Mouse (Mus musculus): ENCODE results near the gene Serbp1. TPM values are rescaled to one million over a fixed set of nuclear protein-coding genes. Genes with fewer than 3 reads are reported as not detected.
A peak's percentile ranks its signal among the peaks of the same experiment; 100 is the strongest.

Gene Serbp1
- polyA plus RNA-seq, 1 experiment from 2014 or later, result 186 TPM

GRCm38 (mm10) chr6:67243765-67244420 is 5.9 kb downstream of the Serbp1 start:
- DNase-seq (no peak), ATAC-seq (no peak)
- Histone ChIP-seq H3K4me1 (ENCODE audit: insufficient read depth) (no peaks in the 10 kb centered on the region), H3K27ac (ENCODE audit: low read depth) (no peak overlapping the region), H3K9ac (replicated peaks) (no peak overlapping the region), H3K27me3 (ENCODE audit: insufficient read depth, low read length) (no peaks in the 10 kb centered on the region), H3K4me3 (ENCODE audit: low read depth, low read length) (no peak overlapping the region), H3K9me3 (ENCODE audit: low read length) (no peaks in the 10 kb centered on the region), H3K36me3 (replicated peaks; ENCODE audit: insufficient read depth, low read length) (no peaks in the 10 kb centered on the region), H3K4me2 (ENCODE audit: low read depth, low read length) (no peak overlapping the region)
- TF ChIP-seq CTCF (IDR thresholded peaks at IDR 0.05; ENCODE audit: low read depth), result no peak
- TF ChIP-seq EP300 (IDR thresholded peaks at IDR 0.05; ENCODE audit: low read depth), result no peak
- WGBS (ENCODE audit: insufficient replicate concordance), result 87% methylated on average over 7 of the region's 7 CpGs

GRCm38 (mm10) chr6:67244451-67244850 is 6.5 kb downstream of the Serbp1 start:
- H3K27ac ChIP-seq (ENCODE audit: low read depth), result no peak overlapping the region
- TF ChIP-seq EP300 (IDR thresholded peaks at IDR 0.05; ENCODE audit: low read depth) (no peak), CTCF (IDR thresholded peaks at IDR 0.05; ENCODE audit: low read depth) (no peak)
- ATAC-seq, result no peak
- H3K36me3 ChIP-seq (replicated peaks; ENCODE audit: insufficient read depth, low read length), result no peaks in the 10 kb centered on the region
- no peak overlapping the region for H3K9ac ChIP-seq (replicated peaks)
- no peak overlapping the region for H3K4me2 ChIP-seq (ENCODE audit: low read depth, low read length)
- H3K4me1 ChIP-seq (ENCODE audit: insufficient read depth), result no peaks in the 10 kb centered on the region
- H3K9me3 ChIP-seq (ENCODE audit: low read length), result no peaks in the 10 kb centered on the region
- H3K27me3 ChIP-seq (ENCODE audit: insufficient read depth, low read length), result no peaks in the 10 kb centered on the region
- H3K4me3 ChIP-seq (ENCODE audit: low read depth, low read length), result no peak overlapping the region
- 77% methylated on average over 5 of the region's 5 CpGs for WGBS (ENCODE audit: insufficient replicate concordance)
- DNase-seq, result no peak

GRCm38 (mm10) chr6:67251095-67251494 is 13.1 kb downstream of the Serbp1 start:
- Histone ChIP-seq H3K27ac (ENCODE audit: low read depth) (no peak overlapping the region), H3K4me2 (ENCODE audit: low read depth, low read length) (no peak overlapping the region), H3K4me1 (ENCODE audit: insufficient read depth) (no peaks in the 10 kb centered on the region), H3K27me3 (ENCODE audit: insufficient read depth, low read length) (no peaks in the 10 kb centered on the region), H3K9me3 (ENCODE audit: low read length) (no peaks in the 10 kb centered on the region), H3K4me3 (ENCODE audit: low read depth, low read length) (no peak overlapping the region), H3K9ac (replicated peaks) (no peak overlapping the region), H3K36me3 (replicated peaks; ENCODE audit: insufficient read depth, low read length) (no peaks in the 10 kb centered on the region)
- no peak for ATAC-seq
- WGBS (ENCODE audit: insufficient replicate concordance), result 73% methylated on average over 4 of the region's 4 CpGs
- TF ChIP-seq CTCF (IDR thresholded peaks at IDR 0.05; ENCODE audit: low read depth) (no peak), EP300 (IDR thresholded peaks at IDR 0.05; ENCODE audit: low read depth) (no peak)
- DNase-seq, result no peak

- no peaks in the 10 kb centered on the region for H3K27me3 ChIP-seq (ENCODE audit: insufficient read depth, low read length)
- peaks cover 9% of the 10 kb centered on the region for H3K4me1 ChIP-seq (ENCODE audit: insufficient read depth)
- H3K36me3 ChIP-seq (replicated peaks; ENCODE audit: insufficient read depth, low read length), result no peaks in the 10 kb centered on the region
- no peaks in the 10 kb centered on the region for H3K9me3 ChIP-seq (ENCODE audit: low read length)
- no peak overlapping the region for H3K4me3 ChIP-seq (ENCODE audit: low read depth, low read length)
- ATAC-seq (no peak), DNase-seq (no peak)
- TF ChIP-seq EP300 (IDR thresholded peaks at IDR 0.05; ENCODE audit: low read depth) (no peak), CTCF (IDR thresholded peaks at IDR 0.05; ENCODE audit: low read depth) (no peak)
- peak overlapping the region; percentile 87; the same call in 1 of the 2 replicates for H3K27ac ChIP-seq (ENCODE audit: low read depth)
- WGBS (ENCODE audit: insufficient replicate concordance), result 47% methylated on average over 7 of the region's 7 CpGs
- peak overlapping the region; percentile 94; the same call in 1 of the 2 replicates for H3K4me2 ChIP-seq (ENCODE audit: low read depth, low read length)
- no peak overlapping the region for H3K9ac ChIP-seq (replicated peaks)
Measured at GRCm38 (mm10) chr6:67264935-67265334, 27.0 kb downstream of the Serbp1 start.

- peaks cover 9% of the 10 kb centered on the region for H3K4me1 ChIP-seq (ENCODE audit: insufficient read depth)
- peak overlapping the region; percentile 94 for H3K4me2 ChIP-seq (ENCODE audit: low read depth, low read length)
- peak; percentile 73 for ATAC-seq
- TF ChIP-seq EP300 (IDR thresholded peaks at IDR 0.05; ENCODE audit: low read depth), result no peak; the same call in 1 of the 2 replicates
- no peak for TF ChIP-seq CTCF (IDR thresholded peaks at IDR 0.05; ENCODE audit: low read depth)
- H3K27me3 ChIP-seq (ENCODE audit: insufficient read depth, low read length), result no peaks in the 10 kb centered on the region
- peak overlapping the region; percentile 91 for H3K4me3 ChIP-seq (ENCODE audit: low read depth, low read length)
- peak overlapping the region; percentile 72 for H3K9ac ChIP-seq (replicated peaks)
- H3K9me3 ChIP-seq (ENCODE audit: low read length), result no peaks in the 10 kb centered on the region
- H3K27ac ChIP-seq (ENCODE audit: low read depth), result peak overlapping the region; percentile 87
- under 1% methylated on average over 23 of the region's 23 CpGs for WGBS (ENCODE audit: insufficient replicate concordance)
- no peaks in the 10 kb centered on the region for H3K36me3 ChIP-seq (replicated peaks; ENCODE audit: insufficient read depth, low read length)
- DNase-seq, result no peak
Measured at GRCm38 (mm10) chr6:67266159-67266657, 28.2 kb downstream of the Serbp1 start.

- Histone ChIP-seq H3K4me2 (ENCODE audit: low read depth, low read length) (peak overlapping the region; percentile 94), H3K4me1 (ENCODE audit: insufficient read depth) (peaks cover 9% of the 10 kb centered on the region), H3K4me3 (ENCODE audit: low read depth, low read length) (peak overlapping the region; percentile 91), H3K36me3 (replicated peaks; ENCODE audit: insufficient read depth, low read length) (peaks cover 6% of the 10 kb centered on the region), H3K9ac (replicated peaks) (peak overlapping the region; percentile 98), H3K27ac (ENCODE audit: low read depth) (peak overlapping the region; percentile 90), H3K9me3 (ENCODE audit: low read length) (no peaks in the 10 kb centered on the region), H3K27me3 (ENCODE audit: insufficient read depth, low read length) (no peaks in the 10 kb centered on the region)
- TF ChIP-seq EP300 (IDR thresholded peaks at IDR 0.05; ENCODE audit: low read depth) (peak; percentile 53; the same call in 1 of the 2 replicates), CTCF (IDR thresholded peaks at IDR 0.05; ENCODE audit: low read depth) (no peak)
- under 1% methylated on average over 68 of the region's 68 CpGs for WGBS (ENCODE audit: insufficient replicate concordance)
- peak; percentile 99 for ATAC-seq
- DNase-seq, result peak; percentile 96
Measured at GRCm38 (mm10) chr6:67266664-67267407, 28.9 kb downstream of the Serbp1 start.
